Mouse (Mus musculus): Measurements from ENCODE around the gene Wbp4. TPM values are rescaled to one million over a fixed set of nuclear protein-coding genes. Genes with fewer than 3 reads are reported as not detected.
A peak's percentile ranks its signal among the peaks of the same experiment; 100 is the strongest.

The Wbp4 gene
- total RNA-seq, 2 experiments from 2014 or later, result 19.3 to 25.7 TPM

DNA sequence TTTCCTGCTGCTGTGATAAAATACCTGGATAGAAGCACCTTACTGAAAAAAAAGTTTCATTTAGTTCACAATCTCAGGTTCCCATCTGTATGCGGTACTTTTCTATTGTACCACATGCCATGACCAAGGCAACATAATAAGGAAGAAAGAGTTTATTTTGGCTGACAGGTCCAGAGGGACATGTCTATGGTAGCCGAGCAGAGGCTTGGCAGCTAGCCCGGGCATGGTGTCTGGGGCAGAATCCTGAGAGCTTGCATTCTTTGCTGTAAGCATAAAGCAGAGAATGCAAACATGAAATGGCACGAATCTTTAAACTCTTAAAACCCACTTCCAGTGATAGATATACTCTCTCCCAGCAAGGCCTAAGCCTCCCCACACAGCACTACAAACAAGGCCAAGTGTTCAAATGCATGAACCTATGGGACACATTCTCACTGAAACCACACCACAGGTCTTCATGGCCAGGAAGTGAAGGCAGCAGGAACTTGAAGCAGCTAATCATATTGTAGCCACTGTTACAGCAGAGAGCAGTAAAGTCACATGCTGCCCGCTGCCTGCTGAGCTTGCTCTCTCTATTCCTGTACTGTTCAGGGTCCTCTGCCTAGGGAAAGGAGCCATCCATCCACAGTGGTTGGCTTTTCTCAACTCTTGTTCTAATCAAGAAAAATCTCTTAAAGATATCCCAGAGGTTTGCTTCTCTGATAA lies 22.2 kb upstream of the Wbp4 start:
- peak overlapping the region; percentile 72 for H3K27ac ChIP-seq
- H3K4me3 ChIP-seq, result no peak overlapping the region
- TF ChIP-seq CTCF (IDR thresholded peaks at IDR 0.05), result no peak; the same call in 1 of the 2 replicates
- DNase-seq, result peak; percentile 50
- intact Hi-C loops (cut with DNase I), result no loop called here

GRCm38 (mm10) chr14:79500756-79501155 lies 19.4 kb upstream of the Wbp4 start:
- no peak for DNase-seq
- Histone ChIP-seq H3K27ac (no peak overlapping the region), H3K4me3 (no peak overlapping the region)
- no peak for TF ChIP-seq CTCF (IDR thresholded peaks at IDR 0.05)
- intact Hi-C loops (cut with DNase I), result no loop called here

DNA sequence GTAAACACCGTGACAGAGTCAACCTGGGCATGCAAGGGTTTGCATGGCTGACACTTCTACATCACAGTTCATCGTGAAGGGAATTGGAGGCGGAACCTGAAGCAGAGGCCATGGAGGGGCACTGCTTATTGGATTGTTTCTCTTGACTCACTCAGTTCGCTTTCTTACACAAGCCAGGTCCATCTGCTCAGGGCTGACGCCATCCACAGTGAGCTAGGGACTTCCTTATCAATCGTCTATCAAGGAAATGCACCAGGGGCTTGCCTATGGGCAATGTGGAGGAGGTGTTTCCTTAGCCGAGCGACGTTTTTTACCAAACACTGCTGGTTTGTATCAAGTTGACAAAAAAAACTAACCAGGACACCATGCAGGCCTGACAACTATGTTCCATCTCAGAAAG lies 18.0 kb upstream of the Wbp4 start:
- TF ChIP-seq CTCF (IDR thresholded peaks at IDR 0.05), result no peak

DNA sequence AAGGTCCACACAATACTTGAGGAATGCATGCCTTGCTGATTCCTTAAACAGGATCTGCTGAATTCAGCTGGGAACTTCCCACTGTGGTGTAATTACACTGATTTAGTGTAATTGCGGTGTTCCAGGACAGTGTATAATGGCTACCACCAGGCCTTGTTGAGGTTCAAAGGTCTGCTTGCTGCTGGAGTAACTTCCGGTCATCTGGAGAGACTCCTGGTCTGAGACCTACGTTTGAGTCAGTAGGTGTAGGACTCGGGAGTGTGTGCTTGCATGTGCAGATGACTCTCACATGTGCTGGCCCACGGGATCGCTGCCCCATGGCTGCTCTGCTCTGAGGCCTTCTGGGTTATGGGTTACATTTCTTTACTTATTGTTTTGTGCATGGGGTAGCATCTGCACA lies 13.0 kb upstream of the Wbp4 start:
- no peak overlapping the region for H3K4me3 ChIP-seq
- DNase-seq, result no peak
- intact Hi-C loops (cut with DNase I), result no loop called here
- H3K27ac ChIP-seq, result no peak overlapping the region
- no peak for TF ChIP-seq CTCF (IDR thresholded peaks at IDR 0.05)

More for the DNA sequence above, 18.0 kb upstream of the Wbp4 start:
- intact Hi-C loops (cut with DNase I), result no loop called here
- H3K4me3 ChIP-seq, result no peak overlapping the region
- no peak overlapping the region; the same call in 1 of the 2 replicates for H3K27ac ChIP-seq
- DNase-seq, result no peak

DNA sequence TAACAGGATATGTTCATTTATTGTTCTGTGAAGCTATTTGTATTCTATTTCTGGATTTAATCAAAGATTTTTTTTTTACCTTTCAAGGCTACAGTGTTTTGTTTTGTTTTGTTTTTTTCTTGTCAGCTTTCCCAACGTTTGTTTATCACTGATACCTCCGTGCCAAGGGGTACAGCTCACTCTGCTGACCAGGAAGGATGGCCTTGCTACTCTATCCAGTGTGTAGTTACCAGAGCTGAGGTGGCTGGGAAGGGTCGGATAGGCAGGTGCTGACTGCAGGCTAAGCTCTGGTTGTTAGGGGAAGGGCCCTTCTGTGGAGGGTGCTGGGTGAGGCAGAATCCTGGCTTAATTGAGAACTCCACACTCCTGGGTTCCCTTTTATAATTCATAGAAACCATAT lies 8.9 kb upstream of the Wbp4 start:
- no peak overlapping the region for H3K4me3 ChIP-seq
- intact Hi-C loops (cut with DNase I), result no loop called here
- H3K27ac ChIP-seq, result peak overlapping the region; percentile 93
- no peak for TF ChIP-seq CTCF (IDR thresholded peaks at IDR 0.05)
- DNase-seq, result no peak

- H3K4me3 ChIP-seq, result peak overlapping the region; percentile 79
- TF ChIP-seq CTCF (IDR thresholded peaks at IDR 0.05), result no peak
- intact Hi-C loops (cut with DNase I), result loop anchor here (5.0 kb wide), 1 partner anchor 73 kb away; no protein-coding TSS in a partner anchor
- H3K27ac ChIP-seq, result peak overlapping the region; percentile 93
- no peak for DNase-seq
These were observed 7.8 kb upstream of the Wbp4 start for GRCm38 (mm10) chr14:79489150-79489549.

DNA sequence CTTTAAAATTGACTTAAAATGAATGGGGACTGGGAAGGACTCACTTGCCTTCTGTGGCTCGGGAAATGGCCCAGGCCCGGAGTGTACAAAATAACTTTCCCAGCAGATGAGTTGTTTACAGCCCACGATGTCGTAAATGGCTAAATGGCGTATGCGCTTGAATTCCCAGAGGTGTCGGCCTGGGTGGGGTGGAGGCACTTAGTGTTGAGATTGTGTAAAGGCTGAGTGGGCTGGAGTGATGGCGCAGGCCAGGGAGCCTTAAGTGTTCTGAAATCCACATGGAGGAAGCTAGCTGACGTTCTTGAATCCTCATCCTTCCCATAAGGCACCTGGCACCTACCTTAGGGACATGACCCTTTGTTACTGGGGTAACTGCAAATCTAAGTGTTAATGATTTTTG lies 7.2 kb upstream of the Wbp4 start:
- peak; percentile 81 for DNase-seq
- TF ChIP-seq CTCF (IDR thresholded peaks at IDR 0.05), result no peak
- Histone ChIP-seq H3K27ac (peak overlapping the region; percentile 93), H3K4me3 (peak overlapping the region; percentile 79)
- intact Hi-C loops (cut with DNase I), result loop anchor here (5.0 kb wide), 1 partner anchor 74 kb away; no protein-coding TSS in a partner anchor

- DNase-seq, result peak; percentile 50
- intact Hi-C loops (cut with DNase I), result loop anchor here (5.0 kb wide), 1 partner anchor 75 kb away; no protein-coding TSS in a partner anchor
- peak; percentile 40 for TF ChIP-seq CTCF (IDR thresholded peaks at IDR 0.05)
- Histone ChIP-seq H3K27ac (peak overlapping the region; percentile 93), H3K4me3 (peak overlapping the region; percentile 79)
These were observed 5.8 kb upstream of the Wbp4 start for GRCm38 (mm10) chr14:79486993-79487731.

DNA sequence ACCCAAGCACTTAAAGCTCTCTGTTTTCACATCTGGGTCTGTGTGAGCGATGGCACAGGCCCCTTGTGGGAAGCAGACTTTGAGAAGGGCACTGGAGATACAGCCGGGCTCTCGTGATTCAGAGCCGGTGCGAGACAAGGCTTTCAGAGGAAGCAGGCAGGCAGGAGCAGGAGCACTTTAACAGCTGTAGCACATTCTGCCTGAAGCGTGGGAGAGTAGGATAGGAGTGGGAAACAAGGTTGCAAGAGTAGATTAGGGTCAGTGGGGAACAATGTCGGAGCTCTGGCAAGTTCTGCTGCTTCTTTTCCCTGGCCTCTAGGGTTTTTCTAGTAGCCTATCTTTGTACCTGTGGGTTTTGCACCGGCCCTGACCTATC lies 5.3 kb upstream of the Wbp4 start:
- intact Hi-C loops (cut with DNase I), result loop anchor here (5.0 kb wide), 1 partner anchor 76 kb away; no protein-coding TSS in a partner anchor

DNA sequence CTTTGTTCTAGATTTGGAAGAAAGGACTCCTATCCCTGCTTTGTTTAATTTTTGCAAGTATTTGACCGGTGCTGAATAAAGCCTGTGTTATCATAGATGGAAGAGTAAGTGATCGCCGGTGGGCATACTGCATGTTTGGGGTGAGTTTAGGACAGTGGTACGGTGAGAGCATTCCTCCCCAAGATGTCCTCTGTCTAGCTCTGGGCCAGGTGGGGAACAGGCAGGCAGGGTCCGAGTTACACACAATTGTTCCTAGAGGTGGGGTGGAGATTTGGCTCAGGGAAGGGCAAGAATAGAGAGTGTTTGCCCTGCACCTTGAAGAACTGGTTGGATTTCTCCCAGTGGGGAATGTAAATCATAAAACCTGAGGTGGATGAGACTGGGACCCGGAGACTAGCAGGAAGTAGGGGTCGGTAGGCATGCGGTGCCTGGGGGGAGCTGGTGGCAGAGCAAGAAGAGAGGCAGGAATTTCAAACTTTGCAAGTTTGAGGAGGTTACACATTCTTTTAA lies 2.3 kb upstream of the Wbp4 start:
- H3K27ac ChIP-seq, result peak overlapping the region; percentile 100
- no peak for TF ChIP-seq CTCF (IDR thresholded peaks at IDR 0.05)
- peak overlapping the region; percentile 100 for H3K4me3 ChIP-seq
- intact Hi-C loops (cut with DNase I), result loop anchor here (5.0 kb wide), 1 partner anchor 91 kb away; the partner anchor contains the start of gene Naa16
- DNase-seq, result no peak

More for the DNA sequence above, 5.3 kb upstream of the Wbp4 start:
- peak overlapping the region; percentile 79 for H3K4me3 ChIP-seq
- DNase-seq, result peak; percentile 20
- peak overlapping the region; percentile 93 for H3K27ac ChIP-seq
- no peak for TF ChIP-seq CTCF (IDR thresholded peaks at IDR 0.05)

DNA sequence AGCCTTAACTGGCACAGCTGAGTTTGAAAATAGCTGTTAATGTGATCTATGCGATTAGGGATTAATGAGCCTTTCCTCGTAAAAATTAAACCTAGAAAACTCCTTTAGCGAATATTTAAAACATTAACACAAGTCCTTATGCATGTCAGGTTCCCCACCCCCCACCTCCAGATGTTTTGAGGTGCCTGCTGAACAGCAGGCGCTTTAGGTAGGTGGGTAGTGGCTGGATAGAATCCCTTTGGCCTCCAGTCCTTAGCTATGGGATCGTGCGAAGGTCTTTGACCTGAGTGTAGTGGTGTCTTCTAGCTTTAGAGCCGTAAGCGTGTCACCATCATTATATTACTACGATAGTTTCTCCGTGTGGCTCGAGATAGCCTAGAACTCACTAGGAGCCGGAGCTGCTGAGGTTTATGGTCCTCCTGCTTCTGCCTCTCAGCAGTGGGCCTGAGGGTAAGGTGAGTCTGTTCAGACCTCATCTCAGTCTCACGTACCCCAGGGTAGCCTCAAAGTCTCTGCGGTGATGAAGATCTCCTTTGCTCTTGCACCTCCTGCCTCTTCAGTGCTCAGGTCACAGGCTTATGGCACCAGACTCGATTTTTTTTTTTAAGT lies 1.5 kb upstream of the Wbp4 start:
- Histone ChIP-seq H3K27ac (peak overlapping the region; percentile 100), H3K4me3 (peak overlapping the region; percentile 100)
- no peak for TF ChIP-seq CTCF (IDR thresholded peaks at IDR 0.05)
- no peak for DNase-seq
- intact Hi-C loops (cut with DNase I), result loop anchor here (5.0 kb wide), 1 partner anchor 91 kb away; the partner anchor contains the start of gene Naa16

- Histone ChIP-seq H3K27ac (peak overlapping the region; percentile 100), H3K4me3 (peak overlapping the region; percentile 100)
- intact Hi-C loops (cut with DNase I), result loop anchor here (5.0 kb wide), 1 partner anchor 90 kb away; the partner anchor contains the start of gene Naa16
- TF ChIP-seq CTCF (IDR thresholded peaks at IDR 0.05), result no peak
- DNase-seq, result no peak
These were observed 936 bp upstream of the Wbp4 start for GRCm38 (mm10) chr14:79482251-79482661.
